Mouse (Mus musculus) CH12.LX (cell line): ENCODE measurements around the gene Exoc6b. TPM values are rescaled to one million over a fixed set of nuclear protein-coding genes. Genes with fewer than 3 reads are reported as not detected.

Experiments used
- DNase-seq: peaks from one replicate; pipeline ENCODE4 v3.0.0-alpha.2; 2013; ENCODE audit errors: extremely low read depth
- H3K27ac ChIP-seq: 2 replicates; pipeline ENCODE4 v1.5.1; 2012; ENCODE audit warnings: low read depth, mild to moderate bottlenecking, control low read depth, moderate library complexity; ENCODE audit not compliant: insufficient read depth
- H3K27me3 ChIP-seq: replicated peaks from 2 replicates; pipeline ENCODE3; 2012; ENCODE audit warnings: inconsistent platforms
- H3K36me3 ChIP-seq, 2 experiments: replicated peaks in 1 of 2; 2 replicates each; pipeline versions ENCODE3 to v1.6.1; 2012; ENCODE audit warnings: inconsistent platforms in 1 of 2, low read length in 1 of 2, mild to moderate bottlenecking in 1 of 2, mixed read lengths in 1 of 2, moderate library complexity in 1 of 2; ENCODE audit not compliant: control insufficient read depth in 1 of 2, insufficient read depth in 1 of 2
- H3K4me1 ChIP-seq, 2 experiments: 2 replicates each; pipeline ENCODE4 v1.6.1; 2012; ENCODE audit warnings: inconsistent platforms in 1 of 2, moderate library complexity in 1 of 2; ENCODE audit not compliant: insufficient read depth in 2 of 2, control insufficient read depth in 1 of 2
- H3K4me2 ChIP-seq: 2 replicates; pipeline ENCODE4 v1.6.1; 2012; ENCODE audit warnings: low read depth, mild to moderate bottlenecking, control low read depth; ENCODE audit not compliant: poor library complexity, insufficient read depth, severe bottlenecking
- H3K4me3 ChIP-seq, 3 experiments: fragments of 150-350 bp in 1 of 3; sonication (generic) in 1 of 3; replicated peaks in 1 of 3; 2 replicates each; pipeline versions ENCODE3 to v1.5.1; 2011 to 2012; ENCODE audit warnings: low read depth in 2 of 3, low read length in 2 of 3, mild to moderate bottlenecking in 2 of 3, moderate library complexity in 2 of 3, control low read depth in 1 of 3, improper control_type of control experiment in 1 of 3, inconsistent platforms in 1 of 3, mixed read lengths in 1 of 3; ENCODE audit not compliant: poor library complexity in 1 of 3
- H3K79me2 ChIP-seq: replicated peaks from 2 replicates; pipeline ENCODE4 v1.6.1; 2012; ENCODE audit warnings: mild to moderate bottlenecking, moderate library complexity; ENCODE audit not compliant: control insufficient read depth, poor library complexity, insufficient read depth, severe bottlenecking; ENCODE audit errors: extremely low read depth
- H3K9ac ChIP-seq: 2 replicates; pipeline ENCODE4 v1.6.1; 2012; ENCODE audit warnings: low read depth, mild to moderate bottlenecking, control low read depth, moderate library complexity; ENCODE audit not compliant: insufficient read depth
- H3K9me3 ChIP-seq: replicated peaks from 2 replicates; pipeline ENCODE3; 2012; ENCODE audit warnings: low read length, inconsistent platforms, mixed read lengths
- CTCF ChIP-seq, 2 experiments: IDR thresholded peaks in 1 of 2; conservative IDR thresholded peaks in 1 of 2; 2 replicates each; pipeline ENCODE4 v1.5.1; 2011 to 2012; ENCODE audit warnings: low read depth in 2 of 2, low read length in 2 of 2, improper control_type of control experiment in 1 of 2, inconsistent platforms in 1 of 2, mild to moderate bottlenecking in 1 of 2, moderate library complexity in 1 of 2
- ELF1 ChIP-seq: IDR thresholded peaks from 2 replicates; pipeline ENCODE4 v1.6.1; 2014; ENCODE audit warnings: low read depth, mild to moderate bottlenecking, inconsistent platforms, low read length, improper control_type of control experiment
- EP300 ChIP-seq: IDR thresholded peaks from 2 replicates; pipeline ENCODE4 v1.6.1; 2011; ENCODE audit warnings: low read length, improper control_type of control experiment
- GABPA ChIP-seq: IDR thresholded peaks from 2 replicates; pipeline ENCODE4 v1.6.1; 2012; ENCODE audit warnings: low read depth, low read length, improper control_type of control experiment, inconsistent platforms; ENCODE audit not compliant: insufficient replicate concordance
- HCFC1 ChIP-seq: IDR thresholded peaks from 2 replicates; pipeline ENCODE4 v1.6.1; 2012; ENCODE audit warnings: low read depth, mild to moderate bottlenecking, inconsistent platforms, low read length, improper control_type of control experiment
- IRF4 ChIP-seq: IDR thresholded peaks from 2 replicates; pipeline ENCODE4 v1.6.1; 2014; ENCODE audit warnings: low read depth, mild to moderate bottlenecking, inconsistent platforms, low read length, improper control_type of control experiment
- JUN ChIP-seq: IDR thresholded peaks from 2 replicates; pipeline ENCODE4 v1.6.1; 2011; ENCODE audit warnings: low read depth, mild to moderate bottlenecking, low read length, improper control_type of control experiment, moderate library complexity; ENCODE audit not compliant: insufficient read depth
- KAT2A ChIP-seq: IDR thresholded peaks from 2 replicates; pipeline ENCODE4 v1.6.1; 2012; ENCODE audit warnings: low read length, improper control_type of control experiment, inconsistent platforms; ENCODE audit not compliant: insufficient replicate concordance
- MAFK ChIP-seq: IDR thresholded peaks from 2 replicates; pipeline ENCODE4 v1.6.1; 2011; ENCODE audit warnings: low read length, improper control_type of control experiment; ENCODE audit not compliant: insufficient replicate concordance
- MAX ChIP-seq: IDR thresholded peaks from 2 replicates; pipeline ENCODE4 v1.6.1; 2011; ENCODE audit warnings: low read length, improper control_type of control experiment
- MEF2A ChIP-seq: IDR thresholded peaks from 2 replicates; pipeline ENCODE4 v1.6.1; 2014; ENCODE audit warnings: low read depth, mild to moderate bottlenecking, inconsistent platforms, low read length, improper control_type of control experiment, borderline replicate concordance
- MYC ChIP-seq: IDR thresholded peaks from 2 replicates; pipeline ENCODE4 v1.6.1; 2011; ENCODE audit warnings: low read depth, mild to moderate bottlenecking, improper control_type of control experiment, low read length
- NELFE ChIP-seq: IDR thresholded peaks from 2 replicates; pipeline ENCODE4 v1.6.1; 2011; ENCODE audit warnings: low read depth, low read length, improper control_type of control experiment
- NRF1 ChIP-seq: IDR thresholded peaks from 2 replicates; pipeline ENCODE4 v1.6.1; 2014; ENCODE audit warnings: low read depth, mild to moderate bottlenecking, inconsistent platforms, low read length, improper control_type of control experiment, moderate library complexity
- POLR2A ChIP-seq: IDR thresholded peaks from 2 replicates; pipeline ENCODE4 v1.6.1; 2011; ENCODE audit warnings: low read depth, mild to moderate bottlenecking, improper control_type of control experiment, low read length
- RAD21 ChIP-seq: IDR thresholded peaks from 2 replicates; pipeline ENCODE4 v1.6.1; 2011; ENCODE audit warnings: low read depth, mild to moderate bottlenecking, low read length, improper control_type of control experiment, moderate library complexity
- TBP ChIP-seq: conservative IDR thresholded peaks from 2 replicates; pipeline ENCODE4 v1.6.1; 2011; ENCODE audit warnings: low read depth, low read length, improper control_type of control experiment
- TCF12 ChIP-seq: IDR thresholded peaks from 2 replicates; pipeline ENCODE4 v1.6.1; 2014; ENCODE audit warnings: low read depth, mild to moderate bottlenecking, inconsistent platforms, low read length, improper control_type of control experiment
- ZMIZ1 ChIP-seq: IDR thresholded peaks from 2 replicates; pipeline ENCODE4 v1.6.1; 2012; ENCODE audit warnings: low read depth, mild to moderate bottlenecking, inconsistent platforms, low read length, improper control_type of control experiment
- ZNF384 ChIP-seq: IDR thresholded peaks from 2 replicates; pipeline ENCODE4 v1.6.1; 2012; ENCODE audit warnings: low read depth, low read length, improper control_type of control experiment, inconsistent platforms
- dilution Hi-C: fragments of 300-500 bp; cut with MboI; formaldehyde crosslinking; loops from 2 replicates; pipeline ENCODE4 v1.14.3; 2020; ENCODE audit warnings: low sequenced_read_pairs; ENCODE audit not compliant: extremely low pct_unique_long_range_greater_than_20kb, extremely low pct_ligation_motif_present
- in situ Hi-C: fragments of 300-500 bp; cut with MboI; formaldehyde crosslinking; loops from 3 replicates; pipeline ENCODE4 v1.14.3; 2019; ENCODE audit warnings: low sequenced_read_pairs, low pct_ligation_motif_present, low pct_unique_long_range_greater_than_20kb, mixed read lengths
- polyA plus RNA-seq: library from polyadenylated mRNA; unstranded; fragments of >175 nt; gene quantifications from 2 replicates; pipeline ENCODE4 v1.2.1, GENCODE M21; 2012; ENCODE audit warnings: low read depth; ENCODE audit not compliant: insufficient read length
- total RNA-seq, 2 experiments: library from RNA; depleted of rRNA; stranded (reverse); fragments of 300-350 nt in 1 of 2; fragments of >200 nt in 1 of 2; gene quantifications; 2 replicates each; pipeline ENCODE4 v1.2.3; 2012 to 2014

Gene Exoc6b
- total and polyA plus RNA-seq, 3 experiments, result 1.7 to 5.2 (median 3.5) TPM

DNA sequence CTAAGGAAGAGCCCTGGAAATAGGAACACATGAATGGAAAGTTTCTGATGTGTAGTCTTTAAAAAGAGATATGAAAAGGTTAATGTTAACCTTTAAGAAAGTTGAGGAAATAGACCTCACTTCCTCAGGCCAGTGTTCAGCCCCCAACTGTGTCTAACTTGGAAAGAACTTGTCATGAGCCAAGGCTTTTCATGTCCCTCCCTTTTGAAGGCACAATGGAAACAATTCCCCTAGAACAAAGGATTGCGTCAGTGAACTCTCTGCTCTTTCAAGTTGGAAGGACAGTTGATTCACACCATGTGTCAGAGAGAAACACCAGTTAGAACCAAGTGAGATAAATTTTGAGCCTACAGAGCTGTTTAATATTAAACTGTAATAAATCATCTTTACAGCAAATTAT is 39.6 kb downstream of the Exoc6b start:
- Histone ChIP-seq H3K9me3 (no peaks in the 10 kb centered on the region), H3K79me2 (no peaks in the 10 kb centered on the region), H3K27me3 (no peaks in the 10 kb centered on the region), H3K27ac (no peak overlapping the region), H3K9ac (no peak overlapping the region), H3K4me3 (no peak overlapping the region), H3K4me2 (no peak overlapping the region), H3K36me3 (no peaks in the 10 kb centered on the region), H3K4me1 (no peaks in the 10 kb centered on the region)
- in situ Hi-C loops, result loop anchor here (10.0 kb wide), 1 partner anchor 125 kb away; no protein-coding TSS in a partner anchor
- dilution Hi-C loops, result no loop called here
- no peak for DNase-seq
- no peak for TF ChIP-seq CTCF (conservative IDR thresholded peaks at IDR 0.05 in 1 of 2, IDR thresholded peaks at IDR 0.05 in 1 of 2; ENCODE audit: low read depth in 2 of 2, low read length in 2 of 2)
- no peak for TF ChIP-seq RAD21
- no peak for TF ChIP-seq MEF2A
- no peak for TF ChIP-seq MAX
- no peak for TF ChIP-seq TBP
- no peak for TF ChIP-seq IRF4
- TF ChIP-seq POLR2A, result no peak
- no peak for TF ChIP-seq TCF12
- TF ChIP-seq ELF1, result no peak
- TF ChIP-seq ZMIZ1, result no peak
- TF ChIP-seq MAFK, result no peak
- TF ChIP-seq GABPA, result no peak
- no peak for TF ChIP-seq HCFC1
- no peak for TF ChIP-seq JUN
- no peak for TF ChIP-seq KAT2A
- no peak for TF ChIP-seq NELFE
- TF ChIP-seq MYC, result no peak
- no peak for TF ChIP-seq EP300
- no peak for TF ChIP-seq ZNF384

DNA sequence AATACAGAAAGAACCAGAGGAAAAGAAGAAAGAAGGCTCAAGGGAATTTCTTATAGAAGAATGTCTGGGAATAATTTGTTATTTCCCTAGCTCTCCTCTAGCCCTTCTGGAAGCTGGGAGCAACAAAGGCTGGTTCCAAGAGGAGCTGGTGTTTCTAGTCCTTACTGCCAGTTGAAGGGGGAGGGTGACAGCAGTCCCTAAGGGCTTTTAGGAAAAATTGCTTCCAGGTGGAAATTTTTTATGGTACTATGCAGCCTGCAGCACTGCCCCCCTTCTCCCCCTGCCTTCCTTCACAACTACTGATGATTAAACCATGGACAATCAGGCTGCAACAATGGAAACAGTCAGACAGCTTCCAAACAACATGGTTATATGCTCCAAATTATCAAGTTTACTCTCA is 44.9 kb downstream of the Exoc6b start:
- H3K4me3 ChIP-seq, result no peak overlapping the region
- no peak overlapping the region for H3K4me2 ChIP-seq
- no peaks in the 10 kb centered on the region for H3K9me3 ChIP-seq
- TF ChIP-seq GABPA (no peak), TCF12 (no peak), NRF1 (no peak), MEF2A (no peak), KAT2A (no peak), ZNF384 (no peak)
- H3K9ac ChIP-seq, result no peak overlapping the region
- H3K27ac ChIP-seq, result no peak overlapping the region
- DNase-seq, result no peak
- H3K36me3 ChIP-seq, result no peaks in the 10 kb centered on the region
- no peaks in the 10 kb centered on the region for H3K79me2 ChIP-seq
- H3K27me3 ChIP-seq, result no peaks in the 10 kb centered on the region
- dilution Hi-C loops (no loop called here), in situ Hi-C loops (loop anchor here (10.0 kb wide), 1 partner anchor 120 kb away; no protein-coding TSS in a partner anchor)
- no peaks in the 10 kb centered on the region for H3K4me1 ChIP-seq
